Mouse (Mus musculus) embryonic facial prominence, embryonic 13.5 days (tissue): ENCODE data around the gene Tldc1. TPM values are rescaled to one million over a fixed set of nuclear protein-coding genes. Genes with fewer than 3 reads are reported as not detected.

Source experiments
- ATAC-seq: fragments of 200-750 bp; cut with Nextera tagmentation; 2 replicates; pipeline ENCODE4 v1.8.0; 2017; ENCODE audit warnings: low read depth; ENCODE audit not compliant: insufficient number of reproducible peaks, insufficient read depth, low FRiP score, low TSS enrichment
- H3K27ac ChIP-seq: fragments of 300-500 bp; sonication (generic); 2 replicates; pipeline ENCODE4 v1.5.1; 2015; ENCODE audit warnings: moderate library complexity, mild to moderate bottlenecking, inconsistent platforms
- H3K27me3 ChIP-seq: fragments of 300-500 bp; sonication (generic); 2 replicates; pipeline ENCODE4 v1.6.1; 2015; ENCODE audit warnings: mild to moderate bottlenecking, inconsistent platforms
- H3K36me3 ChIP-seq: fragments of 300-500 bp; sonication (generic); 2 replicates; pipeline ENCODE4 v1.6.1; 2015; ENCODE audit warnings: mild to moderate bottlenecking, inconsistent platforms
- H3K4me1 ChIP-seq: fragments of 300-500 bp; sonication (generic); 2 replicates; pipeline ENCODE4 v1.6.1; 2015; ENCODE audit warnings: inconsistent platforms
- H3K4me2 ChIP-seq: fragments of 300-500 bp; sonication (generic); 2 replicates; pipeline ENCODE4 v1.6.1; 2015; ENCODE audit warnings: moderate library complexity, mild to moderate bottlenecking, inconsistent platforms
- H3K4me3 ChIP-seq: fragments of 300-500 bp; sonication (generic); 2 replicates; pipeline ENCODE4 v1.5.1; 2015; ENCODE audit warnings: mild to moderate bottlenecking, inconsistent platforms
- H3K9ac ChIP-seq: fragments of 300-500 bp; sonication (generic); 2 replicates; pipeline ENCODE4 v1.6.1; 2015; ENCODE audit warnings: mild to moderate bottlenecking, inconsistent platforms
- H3K9me3 ChIP-seq: fragments of 300-500 bp; sonication (generic); 2 replicates; pipeline ENCODE4 v1.6.1; 2016; ENCODE audit warnings: inconsistent platforms
- WGBS: fragments of 180-500 bp; shearing (Covaris S2); methylation state at CpG from one replicate; pipeline ENCODE4 v1.1.7; 2015; ENCODE audit warnings: mixed read lengths; 5-methylcytosine and 5-hydroxymethylcytosine counted together
- polyA plus RNA-seq: library from polyadenylated mRNA; unstranded; fragments of >200 nt; fragmentation: Nextera tagmentation; extraction: Ambion mirVana; gene quantifications from 2 replicates; pipeline ENCODE4 v1.2.1, GENCODE M21; 2015

The Tldc1 gene
- polyA plus RNA-seq, 1 experiment from 2014 or later = 11.7 TPM

- H3K9me3 ChIP-seq = no peaks in the 10 kb centered on the region
- peaks cover 10% of the 10 kb centered on the region; the same call in 1 of the 2 replicates for H3K4me1 ChIP-seq
- H3K36me3 ChIP-seq = no peaks in the 10 kb centered on the region
- H3K27me3 ChIP-seq = no peaks in the 10 kb centered on the region
- H3K4me3 ChIP-seq = no peak overlapping the region
- H3K9ac ChIP-seq = no peak overlapping the region
- no peak overlapping the region for H3K4me2 ChIP-seq
- 66% methylated on average over 6 of the region's 6 CpGs for WGBS
- H3K27ac ChIP-seq = no peak overlapping the region
- no peak for ATAC-seq
These were observed 66.0 kb downstream of the Tldc1 start for GRCm38 (mm10) chr8:119712226-119712625.

Other genes starting within 250 kb of the Tldc1 start
- gene Mbtps1, start 219.7 kb downstream of the Tldc1 start, polyA plus RNA-seq = 132 and 150 TPM in 2 replicates
- 29.1 and 30.0 TPM in 2 replicates for gene Hsdl1, start 203.2 kb downstream of the Tldc1 start, polyA plus RNA-seq
- 0.08 and 0.19 TPM in 2 replicates for gene Dnaaf1, start 203.2 kb downstream of the Tldc1 start, polyA plus RNA-seq
- 12.9 and 13.7 TPM in 2 replicates for gene Taf1c, start 173.2 kb downstream of the Tldc1 start, polyA plus RNA-seq
- not detected in 2 replicates for gene Adad2, start 165.7 kb downstream of the Tldc1 start, polyA plus RNA-seq
- 0.18 and 0.26 TPM in 2 replicates for gene Kcng4, start 142.7 kb downstream of the Tldc1 start, polyA plus RNA-seq
- 0.25 TPM in 1 of 2 replicates, not detected in the other for gene Wfdc1, start 112.1 kb downstream of the Tldc1 start, polyA plus RNA-seq
- gene Atp2c2, start 78.4 kb downstream of the Tldc1 start, polyA plus RNA-seq = 2.1 and 2.3 TPM in 2 replicates
- gene Cotl1, start 62.1 kb upstream of the Tldc1 start, polyA plus RNA-seq = 71.3 and 90.2 TPM in 2 replicates
- 8.4 and 11.6 TPM in 2 replicates for gene Klhl36, start 83.8 kb upstream of the Tldc1 start, polyA plus RNA-seq
- 127 and 144 TPM in 2 replicates for gene Usp10, start 131.9 kb upstream of the Tldc1 start, polyA plus RNA-seq
- gene Gm20388, start 132.4 kb upstream of the Tldc1 start, polyA plus RNA-seq = 7.1 TPM in 1 of 2 replicates, not detected in the other
- gene Crispld2, start 214.0 kb upstream of the Tldc1 start, polyA plus RNA-seq = 6.9 and 7.8 TPM in 2 replicates